Comparison of ENCODE assay signal across 10 mouse cellular contexts in the genomic region with DNA sequence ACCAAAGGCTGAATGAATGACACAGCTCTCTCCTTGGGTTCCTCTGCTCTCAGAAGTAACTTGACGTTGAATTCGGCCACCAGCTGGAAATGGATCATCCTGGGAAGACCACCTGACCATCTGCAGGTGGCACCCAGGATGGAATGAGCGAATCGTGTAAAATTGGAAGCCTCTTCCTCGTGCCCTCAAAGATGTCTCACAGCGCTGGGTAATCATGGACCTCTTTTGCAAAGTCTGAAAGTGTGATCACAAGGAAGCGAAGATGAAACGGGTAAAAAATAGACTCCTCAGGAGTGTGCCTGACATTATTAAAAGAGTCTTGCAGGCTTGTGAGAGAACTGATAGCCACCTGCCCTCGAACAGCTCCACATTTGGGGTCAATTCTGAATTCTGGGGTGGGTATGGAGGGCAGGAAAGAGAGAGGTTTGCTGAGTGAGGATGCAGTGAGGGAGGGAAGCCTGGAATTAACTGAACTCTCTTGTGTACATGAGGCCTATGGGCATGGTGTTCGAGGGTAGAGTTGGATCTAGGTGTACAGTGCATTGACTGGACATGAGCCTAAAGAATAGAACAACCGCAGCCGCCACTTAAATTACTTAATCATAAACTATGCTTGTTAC.
DNase-seq lines count a peak whose midpoint lies in the region; ATAC-seq and TF ChIP-seq lines count a peak whose summit lies in the region.
"Had no signal": no experiment of that assay in that cellular context is flagged by ENCODE, and none has a peak within 500 bp of the region (broad histone marks: within the 10 kb centered on the region; RNA-seq: fewer than 3 reads in every experiment).

No protein-coding gene starts in this region.

- no peaks in the 10 kb centered on the region for H3K36me3 ChIP-seq in heart, embryonic 10.5 days
- H3K36me3 ChIP-seq in hindbrain, embryonic 11.5 days (ENCODE audit: control insufficient read depth, insufficient read depth, low read length) = no peaks in the 10 kb centered on the region
- no peaks in the 10 kb centered on the region for H3K36me3 ChIP-seq in midbrain, embryonic 11.5 days (ENCODE audit: control insufficient read depth, insufficient read depth, low read length)

- no peak for TF ChIP-seq POLR2A in cortical plate, adult 2 months (IDR thresholded peaks at IDR 0.05; ENCODE audit: extremely low read depth, insufficient read depth, low read length)

- ATAC-seq in hindbrain, embryonic 11.5 days (ENCODE audit: low FRiP score) = no peak
- ATAC-seq in midbrain, embryonic 11.5 days (ENCODE audit: low FRiP score) = no peak
- no peak for ATAC-seq in erythroid progenitor cell, adult 5-6 weeks (replicated peaks; ENCODE audit: low FRiP score, poor library complexity, severe bottlenecking)

- TF ChIP-seq CTCF in cortical plate, adult 2 months (IDR thresholded peaks at IDR 0.05; ENCODE audit: extremely low read depth, insufficient read depth, low read length) = no peak

- peak overlapping the region; percentile 83 for H3K4me2 ChIP-seq in hindbrain, embryonic 11.5 days (replicated peaks; ENCODE audit: low read depth, low read length)
- peak overlapping the region; percentile 91 for H3K4me2 ChIP-seq in midbrain, embryonic 11.5 days

- peaks cover 30% of the 10 kb centered on the region for H3K4me1 ChIP-seq in heart, embryonic 10.5 days
- peaks cover 7% of the 10 kb centered on the region; the same call in 1 of the 2 replicates for H3K4me1 ChIP-seq in cortical plate, adult 2 months (ENCODE audit: control insufficient read depth, insufficient read depth, low read length)
- peaks cover 6% of the 10 kb centered on the region; the same call in 1 of the 2 replicates for H3K4me1 ChIP-seq in hindbrain, embryonic 11.5 days (replicated peaks; ENCODE audit: control insufficient read depth, insufficient read depth, low read length)
- peaks cover 45% of the 10 kb centered on the region for H3K4me1 ChIP-seq in midbrain, embryonic 11.5 days (ENCODE audit: control insufficient read depth, insufficient read depth, low read length)

- no peak overlapping the region for H3K27ac ChIP-seq in heart, embryonic 10.5 days
- H3K27ac ChIP-seq in cortical plate, adult 2 months (ENCODE audit: insufficient read depth, low read length) = no peak overlapping the region
- H3K27ac ChIP-seq in hindbrain, embryonic 11.5 days (ENCODE audit: low read depth, low read length) = 0 out of 2 replicates have a peak overlapping the region, but pooled peaks have one; percentile 8
- peak overlapping the region; percentile 80; the same call in 1 of the 2 replicates for H3K27ac ChIP-seq in midbrain, embryonic 11.5 days (ENCODE audit: low read depth, low read length)
- H3K27ac ChIP-seq: kidney, postnatal 0 days had no signal

- peak overlapping the region; percentile 99 for H3K9ac ChIP-seq in hindbrain, embryonic 11.5 days (ENCODE audit: low read depth, low read length)
- H3K9ac ChIP-seq in midbrain, embryonic 11.5 days (ENCODE audit: low read length) = peak overlapping the region; percentile 91

- no peaks in the 10 kb centered on the region for H3K9me3 ChIP-seq in heart, embryonic 10.5 days
- H3K9me3 ChIP-seq in hindbrain, embryonic 11.5 days (ENCODE audit: control insufficient read depth, low read length) = no peaks in the 10 kb centered on the region
- no peaks in the 10 kb centered on the region for H3K9me3 ChIP-seq in midbrain, embryonic 11.5 days (ENCODE audit: control insufficient read depth, low read length)

- H3K27me3 ChIP-seq in heart, embryonic 10.5 days (ENCODE audit: insufficient read depth, poor library complexity, severe bottlenecking) = no peaks in the 10 kb centered on the region
- no peaks in the 10 kb centered on the region for H3K27me3 ChIP-seq in hindbrain, embryonic 11.5 days (ENCODE audit: control insufficient read depth, insufficient read depth, low read length)
- H3K27me3 ChIP-seq in midbrain, embryonic 11.5 days (ENCODE audit: control insufficient read depth, insufficient read depth, low read length) = no peaks in the 10 kb centered on the region

- WGBS in heart, embryonic 10.5 days = 79% methylated on average over 12 of the region's 12 CpGs
- WGBS in hindbrain, embryonic 11.5 days = 68% methylated on average over 12 of the region's 12 CpGs
- WGBS in midbrain, embryonic 11.5 days = 58% methylated on average over 12 of the region's 12 CpGs

- H3K4me3 ChIP-seq in heart, embryonic 10.5 days = peak overlapping the region; percentile 91
- peak overlapping the region; percentile 97 for H3K4me3 ChIP-seq in cortical plate, adult 2 months (ENCODE audit: insufficient read depth, low read length)
- H3K4me3 ChIP-seq in hindbrain, embryonic 11.5 days (ENCODE audit: low read depth, low read length) = peak overlapping the region; percentile 82
- peak overlapping the region; percentile 94 for H3K4me3 ChIP-seq in midbrain, embryonic 11.5 days (ENCODE audit: low read depth, low read length)
- H3K4me3 ChIP-seq: erythroblast, embryonic 14.5 days had no signal

- intact Hi-C loops in heart, postnatal 10 days (cut with DNase I) = loop anchor here (5.0 kb wide), 3 partner anchors 66 to 81 kb away; no protein-coding TSS in a partner anchor
- intact Hi-C loops in left cerebral cortex, postnatal 25 days (cut with DNase I) = no loop called here

- no peak for DNase-seq in heart, embryonic 10.5 days (ENCODE audit: low spot score)
- DNase-seq in heart, postnatal 10 days = no peak
- peak; percentile 28 for DNase-seq in hindbrain, embryonic 11.5 days (ENCODE audit: low spot score)
- peak; percentile 90 for DNase-seq in midbrain, embryonic 11.5 days (ENCODE audit: low spot score, missing footprints)
- no peak for DNase-seq in left cerebral cortex, postnatal 25 days (ENCODE audit: low spot score in 2 of 2)
- DNase-seq in cerebellum, postnatal 36 days = no peak

Comparison
In these comparisons a context has a peak if more than half of its experiments do, and no peak if none do; other contexts are left out.
1. DNase-seq: peak in hindbrain, embryonic 11.5 days (single experiment) and midbrain, embryonic 11.5 days (single experiment); none in heart, embryonic 10.5 days (single experiment), heart, postnatal 10 days (0 of 2), left cerebral cortex, postnatal 25 days (0 of 2) and cerebellum, postnatal 36 days (0 of 2).
2. H3K27ac ChIP-seq: peak in hindbrain, embryonic 11.5 days (single experiment) and midbrain, embryonic 11.5 days (single experiment); none in heart, embryonic 10.5 days (single experiment) and cortical plate, adult 2 months (single experiment).
3. Peak in every context shown above with its lines, with median percentiles within 50 percentile points of each other: H3K4me3 ChIP-seq.